9 mouse cellular contexts compared by ENCODE assay signal in genomic region chr5:4495482-4495881, GRCm38 (mm10).
DNase-seq lines count a peak whose midpoint lies in the region; ATAC-seq and TF ChIP-seq lines count a peak whose summit lies in the region.
"Had no signal": no experiment of that assay in that cellular context is flagged by ENCODE, and none has a peak within 500 bp of the region (broad histone marks: within the 10 kb centered on the region; RNA-seq: fewer than 3 reads in every experiment).

No protein-coding gene starts in this region.

- no peaks in the 10 kb centered on the region for H3K36me3 ChIP-seq in embryonic facial prominence, embryonic 15.5 days
- H3K36me3 ChIP-seq in embryonic facial prominence, embryonic 10.5 days (replicated peaks) = no peaks in the 10 kb centered on the region
- H3K36me3 ChIP-seq in midbrain, embryonic 10.5 days = no peaks in the 10 kb centered on the region
- no peaks in the 10 kb centered on the region for H3K36me3 ChIP-seq in midbrain, embryonic 11.5 days (ENCODE audit: control insufficient read depth, insufficient read depth, low read length)
- H3K36me3 ChIP-seq in forebrain, postnatal 0 days (ENCODE audit: insufficient read depth) = no peaks in the 10 kb centered on the region
- H3K36me3 ChIP-seq in neural tube, embryonic 14.5 days (ENCODE audit: control insufficient read depth, insufficient read depth, low read length) = no peaks in the 10 kb centered on the region
- H3K36me3 ChIP-seq: liver, embryonic 12.5 days had no signal

- H3K4me3 ChIP-seq in embryonic facial prominence, embryonic 15.5 days (replicated peaks) = no peak overlapping the region
- H3K4me3 ChIP-seq in embryonic facial prominence, embryonic 10.5 days = no peak overlapping the region
- no peak overlapping the region for H3K4me3 ChIP-seq in midbrain, embryonic 10.5 days
- no peak overlapping the region for H3K4me3 ChIP-seq in midbrain, embryonic 11.5 days (ENCODE audit: low read depth, low read length)
- no peak overlapping the region for H3K4me3 ChIP-seq in forebrain, postnatal 0 days (ENCODE audit: low read depth, low read length)
- no peak overlapping the region for H3K4me3 ChIP-seq in neural tube, embryonic 14.5 days (ENCODE audit: low read depth, low read length)
- H3K4me3 ChIP-seq: liver, embryonic 12.5 days had no signal

- no peak for TF ChIP-seq CTCF in forebrain, postnatal 0 days (IDR thresholded peaks at IDR 0.05; ENCODE audit: low read depth)

- 61% methylated on average over 6 of the region's 6 CpGs for WGBS in embryonic facial prominence, embryonic 15.5 days
- WGBS in embryonic facial prominence, embryonic 10.5 days = 49% methylated on average over 6 of the region's 6 CpGs
- 44% methylated on average over 6 of the region's 6 CpGs for WGBS in midbrain, embryonic 10.5 days
- WGBS in midbrain, embryonic 11.5 days = 40% methylated on average over 6 of the region's 6 CpGs
- WGBS in forebrain, postnatal 0 days = 49% methylated on average over 6 of the region's 6 CpGs
- 44% methylated on average over 6 of the region's 6 CpGs for WGBS in neural tube, embryonic 14.5 days

- ATAC-seq in embryonic facial prominence, embryonic 15.5 days (ENCODE audit: insufficient number of reproducible peaks, low FRiP score, low TSS enrichment, low read depth) = no peak
- ATAC-seq in midbrain, embryonic 11.5 days (ENCODE audit: low FRiP score) = no peak
- ATAC-seq in forebrain, postnatal 0 days = peak; percentile 41
- peak; percentile 80 for ATAC-seq in neural tube, embryonic 14.5 days (ENCODE audit: low read depth)
- ATAC-seq in monocyte, adult 5-6 weeks (replicated peaks; ENCODE audit: insufficient number of reproducible peaks, low FRiP score, low TSS enrichment, poor library complexity, severe bottlenecking) = no peak
- ATAC-seq: liver, embryonic 12.5 days had no signal

- H3K4me2 ChIP-seq in embryonic facial prominence, embryonic 15.5 days (replicated peaks) = no peak overlapping the region
- H3K4me2 ChIP-seq in midbrain, embryonic 11.5 days = no peak overlapping the region
- H3K4me2 ChIP-seq in forebrain, postnatal 0 days (ENCODE audit: low read depth) = no peak overlapping the region
- H3K4me2 ChIP-seq in neural tube, embryonic 14.5 days (ENCODE audit: low read depth, low read length) = no peak overlapping the region
- H3K4me2 ChIP-seq: liver, embryonic 12.5 days had no signal

- peak overlapping the region; percentile 34; the same call in 1 of the 2 replicates for H3K27ac ChIP-seq in embryonic facial prominence, embryonic 15.5 days (replicated peaks)
- H3K27ac ChIP-seq in embryonic facial prominence, embryonic 10.5 days (replicated peaks) = no peak overlapping the region
- H3K27ac ChIP-seq in midbrain, embryonic 10.5 days (replicated peaks) = peak overlapping the region; percentile 52
- H3K27ac ChIP-seq in midbrain, embryonic 11.5 days (ENCODE audit: low read depth, low read length) = no peak overlapping the region
- no peak overlapping the region for H3K27ac ChIP-seq in forebrain, postnatal 0 days (ENCODE audit: low read depth, low read length)
- H3K27ac ChIP-seq in neural tube, embryonic 14.5 days (ENCODE audit: low read depth, low read length) = no peak overlapping the region
- H3K27ac ChIP-seq: liver, embryonic 12.5 days had no signal

- H3K4me1 ChIP-seq in embryonic facial prominence, embryonic 15.5 days = peaks cover 17% of the 10 kb centered on the region
- H3K4me1 ChIP-seq in embryonic facial prominence, embryonic 10.5 days = peaks cover 57% of the 10 kb centered on the region
- peaks cover 43% of the 10 kb centered on the region for H3K4me1 ChIP-seq in midbrain, embryonic 10.5 days
- H3K4me1 ChIP-seq in midbrain, embryonic 11.5 days (ENCODE audit: control insufficient read depth, insufficient read depth, low read length) = peaks cover 15% of the 10 kb centered on the region
- H3K4me1 ChIP-seq in forebrain, postnatal 0 days (ENCODE audit: insufficient read depth) = peaks cover 4% of the 10 kb centered on the region; the same call in 1 of the 2 replicates
- peaks cover 6% of the 10 kb centered on the region; the same call in 1 of the 2 replicates for H3K4me1 ChIP-seq in neural tube, embryonic 14.5 days (ENCODE audit: control insufficient read depth, insufficient read depth, low read length)
- H3K4me1 ChIP-seq: liver, embryonic 12.5 days had no signal

- no peaks in the 10 kb centered on the region for H3K9me3 ChIP-seq in embryonic facial prominence, embryonic 15.5 days (replicated peaks)
- H3K9me3 ChIP-seq in embryonic facial prominence, embryonic 10.5 days = no peaks in the 10 kb centered on the region
- H3K9me3 ChIP-seq in midbrain, embryonic 10.5 days (replicated peaks) = no peaks in the 10 kb centered on the region
- H3K9me3 ChIP-seq in midbrain, embryonic 11.5 days (ENCODE audit: control insufficient read depth, low read length) = no peaks in the 10 kb centered on the region
- H3K9me3 ChIP-seq in forebrain, postnatal 0 days (ENCODE audit: low read length) = no peaks in the 10 kb centered on the region
- H3K9me3 ChIP-seq in neural tube, embryonic 14.5 days (ENCODE audit: control insufficient read depth, low read length) = no peaks in the 10 kb centered on the region
- H3K9me3 ChIP-seq: liver, embryonic 12.5 days had no signal

- DNase-seq in embryonic facial prominence, embryonic 10.5 days (ENCODE audit: low spot score) = no peak
- no peak for DNase-seq in midbrain, embryonic 10.5 days (ENCODE audit: low spot score)
- no peak for DNase-seq in midbrain, embryonic 11.5 days (ENCODE audit: low spot score, missing footprints)
- peak; percentile 40 for DNase-seq in forebrain, postnatal 0 days
- DNase-seq in MN1 (ENCODE audit: low spot score) = no peak

- no peaks in the 10 kb centered on the region for H3K27me3 ChIP-seq in embryonic facial prominence, embryonic 15.5 days
- H3K27me3 ChIP-seq in embryonic facial prominence, embryonic 10.5 days (replicated peaks; ENCODE audit: low read depth, poor library complexity, severe bottlenecking) = peaks cover 14% of the 10 kb centered on the region
- peaks cover 29% of the 10 kb centered on the region for H3K27me3 ChIP-seq in midbrain, embryonic 10.5 days (ENCODE audit: low read depth, poor library complexity, severe bottlenecking)
- no peaks in the 10 kb centered on the region for H3K27me3 ChIP-seq in midbrain, embryonic 11.5 days (ENCODE audit: control insufficient read depth, insufficient read depth, low read length)
- H3K27me3 ChIP-seq in forebrain, postnatal 0 days (ENCODE audit: insufficient read depth, low read length) = no peaks in the 10 kb centered on the region
- H3K27me3 ChIP-seq in neural tube, embryonic 14.5 days (ENCODE audit: control insufficient read depth, insufficient read depth, low read length) = no peaks in the 10 kb centered on the region
- H3K27me3 ChIP-seq: liver, embryonic 12.5 days had no signal

- no peak overlapping the region for H3K9ac ChIP-seq in embryonic facial prominence, embryonic 15.5 days
- H3K9ac ChIP-seq in midbrain, embryonic 11.5 days (ENCODE audit: low read length) = no peak overlapping the region; the same call in 1 of the 2 replicates
- H3K9ac ChIP-seq in forebrain, postnatal 0 days = no peak overlapping the region
- H3K9ac ChIP-seq in neural tube, embryonic 14.5 days (replicated peaks; ENCODE audit: low read depth, low read length) = no peak overlapping the region
- H3K9ac ChIP-seq: liver, embryonic 12.5 days had no signal

Comparison
In these comparisons a context has a peak if more than half of its experiments do, and no peak if none do; other contexts are left out.
1. H3K27ac ChIP-seq: peak in embryonic facial prominence, embryonic 15.5 days (single experiment) and midbrain, embryonic 10.5 days (single experiment); none in embryonic facial prominence, embryonic 10.5 days (single experiment), midbrain, embryonic 11.5 days (single experiment), forebrain, postnatal 0 days (single experiment) and neural tube, embryonic 14.5 days (single experiment).
2. ATAC-seq: peak in forebrain, postnatal 0 days (single experiment) and neural tube, embryonic 14.5 days (single experiment); none in embryonic facial prominence, embryonic 15.5 days (single experiment), midbrain, embryonic 11.5 days (single experiment) and monocyte, adult 5-6 weeks (single experiment).